In genomic region chr12:28902132-28902531, GRCm38 (mm10) we compare ENCODE assay signal across 11 mouse cellular contexts.
"Had no signal": no experiment of that assay in that cellular context is flagged by ENCODE, and none has a peak within 500 bp of the region (broad histone marks: within the 10 kb centered on the region; RNA-seq: fewer than 3 reads in every experiment).

No protein-coding gene starts in this region.

- H3K27ac ChIP-seq: hindbrain, postnatal 0 days; limb, embryonic 13.5 days; lung, embryonic 15.5 days; midbrain, embryonic 13.5 days had no signal

- H3K9ac ChIP-seq: hindbrain, embryonic 12.5 days; limb, embryonic 13.5 days; lung, embryonic 15.5 days; midbrain, embryonic 13.5 days had no signal

- H3K27me3 ChIP-seq: hindbrain, embryonic 12.5 days; limb, embryonic 13.5 days; lung, embryonic 15.5 days; midbrain, embryonic 13.5 days had no signal

- H3K4me2 ChIP-seq: hindbrain, embryonic 12.5 days; limb, embryonic 13.5 days; liver, embryonic 11.5 days; lung, embryonic 15.5 days; midbrain, embryonic 13.5 days had no signal

- ATAC-seq: hindbrain, postnatal 0 days; midbrain, embryonic 13.5 days had no signal

- H3K9me3 ChIP-seq: hindbrain, embryonic 12.5 days; lung, embryonic 15.5 days; midbrain, embryonic 13.5 days had no signal

- DNase-seq: left cerebral cortex, postnatal 4 days; right cerebral cortex, adult 18-20 months; right cerebral cortex, postnatal 25 days; thymus, postnatal 36 days had no signal

- H3K36me3 ChIP-seq: hindbrain, embryonic 12.5 days; limb, embryonic 13.5 days; lung, embryonic 15.5 days; midbrain, embryonic 13.5 days had no signal

- H3K4me3 ChIP-seq: hindbrain, embryonic 12.5 days; limb, embryonic 13.5 days; lung, embryonic 15.5 days; midbrain, embryonic 13.5 days; myocyte had no signal

- H3K4me1 ChIP-seq: lung, embryonic 15.5 days had no signal
